ENCODE assay signal across 8 mouse cellular contexts in the genomic region with DNA sequence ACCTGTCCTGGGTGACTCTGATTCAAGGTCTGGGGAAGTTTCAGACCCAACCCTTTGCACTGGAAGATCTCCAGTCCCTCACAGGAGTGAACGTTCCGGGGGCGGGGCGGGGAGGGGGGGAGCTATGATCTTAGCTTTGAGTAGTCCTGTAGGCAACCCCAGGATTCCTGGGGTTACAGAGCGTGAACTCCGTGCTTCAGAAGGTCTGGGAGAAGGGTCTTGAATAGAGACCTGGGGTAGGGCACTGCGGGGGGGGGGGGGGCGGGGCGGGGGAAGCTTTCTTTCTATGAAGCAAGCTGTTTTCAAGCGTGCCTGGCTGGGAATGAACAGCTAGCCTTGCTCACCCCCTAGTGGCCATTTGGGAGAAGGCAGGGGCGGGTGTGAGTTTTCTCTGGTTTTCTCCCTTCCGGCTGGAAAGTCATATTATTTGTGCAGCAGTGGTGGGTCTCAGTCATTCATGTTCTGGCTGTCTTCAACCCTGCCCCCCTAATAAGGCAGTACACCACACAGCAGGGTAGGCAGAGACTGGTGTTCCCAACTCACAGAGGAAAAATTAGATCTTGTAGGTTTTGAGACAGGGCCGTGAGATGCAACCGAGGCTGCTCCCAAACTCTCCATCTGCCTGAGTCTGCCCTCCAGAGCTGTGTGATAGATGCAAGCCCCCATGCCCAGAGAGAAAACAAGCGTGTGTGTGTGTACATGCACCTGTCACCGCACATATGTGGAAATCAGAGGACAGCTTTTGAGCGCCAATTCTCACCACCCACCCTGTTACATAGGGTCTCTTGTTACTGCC. TPM values are rescaled to one million over a fixed set of nuclear protein-coding genes. Genes with fewer than 3 reads are reported as not detected.
A peak's percentile ranks its signal among the peaks of the same experiment; 100 is the strongest.
DNase-seq lines count a peak whose midpoint lies in the region; ATAC-seq and TF ChIP-seq lines count a peak whose summit lies in the region.

No protein-coding gene starts in this region.

- H3K4me1 ChIP-seq in embryonic facial prominence, embryonic 15.5 days, result peaks cover 11% of the 10 kb centered on the region; the same call in 1 of the 2 replicates
- H3K4me1 ChIP-seq in heart, embryonic 13.5 days, result peaks cover 9% of the 10 kb centered on the region; the same call in 1 of the 2 replicates
- H3K4me1 ChIP-seq in kidney, postnatal 0 days (replicated peaks; ENCODE audit: insufficient read depth, low read length), result no peaks in the 10 kb centered on the region

- H3K36me3 ChIP-seq in embryonic facial prominence, embryonic 15.5 days, result no peaks in the 10 kb centered on the region
- no peaks in the 10 kb centered on the region for H3K36me3 ChIP-seq in heart, embryonic 13.5 days
- no peaks in the 10 kb centered on the region for H3K36me3 ChIP-seq in kidney, postnatal 0 days (ENCODE audit: insufficient read depth, low read length)

- DNase-seq in 3T3-L1 (ENCODE audit: low read depth, low spot score) (peak; percentile 80), liver (peak; percentile 77)
- peak; percentile 83 to 87 for DNase-seq in adrenal gland, postnatal 36 days
- peak; percentile 87 for DNase-seq in kidney, postnatal 0 days (ENCODE audit: low spot score)
- DNase-seq in spleen, postnatal 4 days (ENCODE audit: low spot score in 2 of 2), result peak; percentile 59 to 85

- no peaks in the 10 kb centered on the region for H3K27me3 ChIP-seq in embryonic facial prominence, embryonic 15.5 days
- peaks cover 28% of the 10 kb centered on the region for H3K27me3 ChIP-seq in heart, embryonic 13.5 days (replicated peaks)
- H3K27me3 ChIP-seq in kidney, postnatal 0 days (ENCODE audit: insufficient read depth, low read length), result no peaks in the 10 kb centered on the region

- H3K9ac ChIP-seq in embryonic facial prominence, embryonic 15.5 days, result no peak overlapping the region
- peak overlapping the region; percentile 67 for H3K9ac ChIP-seq in heart, embryonic 13.5 days
- no peak overlapping the region for H3K9ac ChIP-seq in kidney, postnatal 0 days (ENCODE audit: low read depth, low read length)

- H3K9me3 ChIP-seq in embryonic facial prominence, embryonic 15.5 days (replicated peaks), result no peaks in the 10 kb centered on the region
- H3K9me3 ChIP-seq in heart, embryonic 13.5 days, result no peaks in the 10 kb centered on the region
- no peaks in the 10 kb centered on the region for H3K9me3 ChIP-seq in kidney, postnatal 0 days (replicated peaks; ENCODE audit: low read length)

- 14% methylated on average over 16 of the region's 17 CpGs for WGBS in embryonic facial prominence, embryonic 15.5 days
- WGBS in heart, embryonic 13.5 days, result 19% methylated on average over 15 of the region's 17 CpGs
- WGBS in kidney, postnatal 0 days, result 16% methylated on average over 17 of the region's 17 CpGs

- peak overlapping the region; percentile 48 for H3K4me2 ChIP-seq in embryonic facial prominence, embryonic 15.5 days (replicated peaks)
- H3K4me2 ChIP-seq in heart, embryonic 13.5 days, result peak overlapping the region; percentile 61
- H3K4me2 ChIP-seq in kidney, postnatal 0 days (ENCODE audit: low read length), result peak overlapping the region; percentile 47

- H3K4me3 ChIP-seq in embryonic facial prominence, embryonic 15.5 days (replicated peaks), result peak overlapping the region; percentile 21
- peak overlapping the region; percentile 18 for H3K4me3 ChIP-seq in heart, embryonic 13.5 days
- H3K4me3 ChIP-seq in kidney, postnatal 0 days (replicated peaks; ENCODE audit: low read depth, low read length), result no peak overlapping the region

- H3K27ac ChIP-seq in embryonic facial prominence, embryonic 15.5 days (replicated peaks), result no peak overlapping the region
- no peak overlapping the region for H3K27ac ChIP-seq in heart, embryonic 13.5 days (replicated peaks)
- H3K27ac ChIP-seq in kidney, postnatal 0 days, result no peak overlapping the region

- peak; percentile 81 for TF ChIP-seq CTCF in kidney, postnatal 0 days (IDR thresholded peaks at IDR 0.05; ENCODE audit: low read depth)

- no peak for ATAC-seq in embryonic facial prominence, embryonic 15.5 days (ENCODE audit: insufficient number of reproducible peaks, low FRiP score, low TSS enrichment, low read depth)
- ATAC-seq in heart, embryonic 13.5 days (ENCODE audit: extremely low read depth, insufficient number of reproducible peaks, low FRiP score, low TSS enrichment), result no peak
- peak; percentile 68 for ATAC-seq in kidney, postnatal 0 days (replicated peaks; ENCODE audit: low FRiP score, low read depth)
- ATAC-seq in monocyte, adult 5-6 weeks (replicated peaks; ENCODE audit: insufficient number of reproducible peaks, low FRiP score, low TSS enrichment, poor library complexity, severe bottlenecking), result 0 out of 2 replicates have a peak, but pooled peaks have one; percentile 33

RNA-seq across cellular contexts. Expression of a gene that starts 12.0 kb away (rescaled TPM):
- 10 to 100 TPM in 1 of 2 experiments, 1 to 10 TPM in 1; 4.4 to 18.2 TPM for total RNA-seq in adrenal gland, postnatal 36 days (2021)
- polyA plus RNA-seq in embryonic facial prominence, embryonic 15.5 days (2015; fragmentation: Nextera tagmentation; extraction: Ambion mirVana), result 1.2 and 1.3 TPM in 2 replicates
- 0.47 and 0.64 TPM in 2 replicates for polyA plus RNA-seq in heart, embryonic 13.5 days (2015; fragmentation: Nextera tagmentation; extraction: Ambion mirVana)
- 0.17 and 0.20 TPM in 2 replicates for polyA plus RNA-seq in kidney, postnatal 0 days (2015; fragmentation: Nextera tagmentation; extraction: Ambion mirVana)
- not detected in 3 replicates for total RNA-seq in monocyte, adult 5-6 weeks (2017)

RNA-seq across cellular contexts. Expression of a gene that starts 54.6 kb away (rescaled TPM):
- total RNA-seq in adrenal gland, postnatal 36 days (2021), result not detected
- polyA plus RNA-seq in embryonic facial prominence, embryonic 15.5 days (2015; fragmentation: Nextera tagmentation; extraction: Ambion mirVana), result 13.8 and 14.3 TPM in 2 replicates
- 0.27 and 0.56 TPM in 2 replicates for polyA plus RNA-seq in heart, embryonic 13.5 days (2015; fragmentation: Nextera tagmentation; extraction: Ambion mirVana)
- polyA plus RNA-seq in kidney, postnatal 0 days (2015; fragmentation: Nextera tagmentation; extraction: Ambion mirVana), result not detected in 2 replicates
- total RNA-seq in monocyte, adult 5-6 weeks (2017), result not detected in 3 replicates

Comparison
In these comparisons a context has a peak if more than half of its experiments do, and no peak if none do; other contexts are left out.
1. ATAC-seq: peak in kidney, postnatal 0 days (single experiment) and monocyte, adult 5-6 weeks (single experiment); none in embryonic facial prominence, embryonic 15.5 days (single experiment) and heart, embryonic 13.5 days (single experiment).
2. Peak in every context shown above with its lines, with median percentiles within 50 percentile points of each other: DNase-seq and H3K4me2 ChIP-seq.